Mouse (Mus musculus) gastrocnemius, adult 2 months (tissue): ENCODE results near the gene Bcar3. TPM values are rescaled to one million over a fixed set of nuclear protein-coding genes. Genes with fewer than 3 reads are reported as not detected.

Source experiments
- DNase-seq: peaks from one replicate; pipeline ENCODE4 v3.0.0; 2022
- H3K27ac ChIP-seq: fragments of 200-600 bp; 2 replicates; pipeline ENCODE4 v1.8.1; 2022; ENCODE audit warnings: mild to moderate bottlenecking
- H3K4me3 ChIP-seq: fragments of 200-600 bp; 2 replicates; pipeline ENCODE4 v1.8.1; 2022; ENCODE audit warnings: mild to moderate bottlenecking, moderate library complexity
- CTCF ChIP-seq: fragments of 200-600 bp; IDR thresholded peaks from 2 replicates; pipeline ENCODE4 v1.8.1; 2022; ENCODE audit warnings: antibody characterized with exemption, mild to moderate bottlenecking, moderate library complexity
- intact Hi-C: fragments of 180-260 bp; cut with DNase I; formaldehyde crosslinking; loops from one replicate; pipeline ENCODE4 v1.15.1; 2025
- total RNA-seq, 2 experiments: library from RNA; stranded (reverse); gene quantifications; 2 replicates each; pipeline ENCODE4 v1.2.3; 2021

Gene Bcar3
- total RNA-seq, 2 experiments from 2014 or later: 4.9 to 5.2 TPM

DNA sequence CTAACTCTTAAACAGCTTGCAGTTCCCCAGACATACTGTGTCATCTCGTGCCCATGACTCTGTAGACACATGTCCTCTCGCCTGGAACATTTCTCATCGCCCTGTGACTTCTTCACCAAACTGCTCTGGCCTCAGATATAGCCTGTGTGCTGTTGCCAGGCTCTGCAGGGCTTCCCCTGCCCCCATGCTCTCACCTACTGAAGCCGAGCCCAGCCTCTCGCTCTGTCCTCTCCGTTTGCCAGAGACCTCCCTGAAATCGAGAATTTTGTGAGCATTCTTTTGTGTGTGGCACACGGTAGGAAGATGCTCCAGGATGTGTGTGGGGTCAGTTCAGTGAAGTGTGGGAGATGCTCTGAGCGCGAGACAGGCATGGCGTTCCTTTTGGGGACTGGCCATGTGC is 151.8 kb downstream of the Bcar3 start:
- intact Hi-C loops: no loop called here
- DNase-seq: no peak
- no peak for TF ChIP-seq CTCF
- Histone ChIP-seq H3K4me3 (no peak overlapping the region), H3K27ac (no peak overlapping the region)

DNA sequence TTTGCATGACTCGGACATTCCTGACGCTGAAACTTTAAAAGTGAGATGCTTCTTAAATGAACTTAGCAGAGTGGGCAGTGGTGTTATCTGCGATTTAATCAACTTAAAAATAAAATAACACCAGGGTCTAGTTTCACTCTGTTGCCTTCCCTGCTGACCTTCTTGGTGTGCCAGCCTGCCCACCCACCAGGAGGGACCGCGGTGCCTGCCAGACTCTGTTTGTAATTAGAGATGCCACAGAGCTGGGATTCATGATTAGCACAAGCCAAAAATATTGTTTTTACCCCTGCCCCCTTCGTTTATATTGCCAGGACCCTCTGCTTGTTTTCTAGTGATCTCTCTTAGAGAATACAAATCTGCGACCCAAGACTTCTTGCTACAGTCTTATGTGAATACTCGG is 152.7 kb downstream of the Bcar3 start:
- no peak for TF ChIP-seq CTCF
- Histone ChIP-seq H3K27ac (no peak overlapping the region), H3K4me3 (no peak overlapping the region)
- intact Hi-C loops: no loop called here
- no peak for DNase-seq

DNA sequence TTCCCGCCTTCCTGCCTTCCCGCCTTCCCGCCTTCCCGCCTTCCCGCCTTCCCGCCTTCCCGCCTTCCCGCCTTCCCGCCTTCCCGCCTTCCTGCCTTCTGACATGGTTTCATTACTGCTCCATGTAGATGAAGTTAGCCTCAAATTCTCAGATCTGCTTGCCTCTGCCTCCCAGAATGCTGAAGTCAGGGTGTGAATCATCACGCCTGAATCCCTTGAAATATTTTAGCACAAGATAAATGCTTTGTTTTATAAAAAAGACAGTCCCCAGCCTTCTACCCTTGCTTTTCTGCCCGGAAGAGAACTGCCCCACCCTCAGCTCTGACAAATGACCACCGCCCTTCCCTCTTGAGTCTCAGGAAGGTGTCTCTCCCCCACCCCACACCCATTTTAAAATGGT is 154.3 kb downstream of the Bcar3 start:
- no peak overlapping the region for H3K4me3 ChIP-seq
- TF ChIP-seq CTCF: no peak
- no peak for DNase-seq
- no peak overlapping the region for H3K27ac ChIP-seq
- intact Hi-C loops: no loop called here

DNA sequence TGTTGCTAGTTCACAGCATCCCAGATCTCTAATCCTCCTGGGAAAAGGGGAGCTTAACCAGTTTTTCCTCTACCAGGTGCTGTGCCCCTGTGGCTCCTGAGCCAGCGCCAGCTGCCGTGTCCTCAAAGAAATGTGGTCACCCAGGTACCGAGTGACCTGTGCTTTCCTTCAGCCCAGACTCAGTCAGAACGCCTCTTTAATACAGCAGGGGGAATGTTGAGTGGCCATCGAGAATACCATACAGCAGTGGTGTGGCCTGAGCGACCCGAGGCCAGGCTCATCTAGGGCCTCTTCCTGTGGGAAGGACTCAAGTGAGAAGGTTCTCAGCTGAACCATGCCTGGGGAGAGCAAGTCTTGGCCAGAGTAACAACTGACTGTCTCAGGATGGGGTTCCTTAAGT is 156.1 kb downstream of the Bcar3 start:
- intact Hi-C loops: no loop called here
- Histone ChIP-seq H3K4me3 (no peak overlapping the region), H3K27ac (no peak overlapping the region)
- no peak for DNase-seq
- no peak for TF ChIP-seq CTCF

DNA sequence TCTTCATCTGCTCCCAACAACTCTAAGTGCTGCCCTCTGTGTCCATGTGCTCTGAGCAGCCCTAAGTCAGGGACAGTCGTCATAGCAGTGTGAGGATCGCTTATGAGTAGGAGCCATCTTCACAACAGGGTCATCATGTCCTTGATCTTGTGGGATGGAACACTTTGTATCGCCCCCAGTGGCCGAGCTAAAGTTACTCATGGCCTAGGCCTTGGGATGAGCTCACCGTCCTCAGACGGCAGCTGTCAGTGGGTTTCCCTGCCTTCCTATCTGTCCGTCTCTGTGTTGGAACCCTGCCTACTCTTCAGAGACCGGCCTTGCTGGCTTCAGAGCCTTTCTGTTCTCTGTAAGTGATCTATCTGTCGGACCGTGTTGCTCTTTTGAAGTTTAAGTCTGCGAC is 159.9 kb downstream of the Bcar3 start:
- no peak overlapping the region for H3K27ac ChIP-seq
- no peak for DNase-seq
- TF ChIP-seq CTCF: no peak
- intact Hi-C loops: no loop called here
- H3K4me3 ChIP-seq: no peak overlapping the region

- Histone ChIP-seq H3K27ac (no peak overlapping the region), H3K4me3 (no peak overlapping the region)
- no peak for TF ChIP-seq CTCF
- intact Hi-C loops: no loop called here
- DNase-seq: no peak
Measured at GRCm38 (mm10) chr3:122456156-122456555, 162.2 kb downstream of the Bcar3 start.

DNA sequence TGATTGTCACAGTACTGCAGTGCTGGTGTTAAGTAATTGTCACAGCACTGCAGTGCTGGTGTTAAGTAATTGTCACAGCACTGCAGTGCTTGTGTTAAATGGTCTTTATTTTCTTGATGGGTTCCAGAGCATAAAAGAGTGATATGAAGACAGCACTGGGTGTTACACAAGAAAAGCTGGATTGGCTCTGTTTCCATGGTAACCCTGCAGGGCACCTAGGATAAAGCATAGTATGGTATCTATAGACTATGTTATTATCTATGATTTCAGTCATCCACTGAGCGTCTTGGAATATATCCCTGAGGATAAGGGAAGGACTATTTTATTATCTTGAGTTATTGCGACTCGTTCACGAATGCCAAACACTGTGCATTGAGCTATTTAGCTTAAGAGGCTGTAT is 162.9 kb downstream of the Bcar3 start:
- H3K4me3 ChIP-seq: no peak overlapping the region
- H3K27ac ChIP-seq: no peak overlapping the region
- intact Hi-C loops: no loop called here
- no peak for TF ChIP-seq CTCF
- no peak for DNase-seq

GRCm38 (mm10) chr3:122457723-122458122 is 163.8 kb downstream of the Bcar3 start:
- no peak for DNase-seq
- intact Hi-C loops: no loop called here
- no peak overlapping the region for H3K27ac ChIP-seq

GRCm38 (mm10) chr3:122458743-122459142 is 164.8 kb downstream of the Bcar3 start:
- H3K4me3 ChIP-seq: no peak overlapping the region
- DNase-seq: no peak
- no peak overlapping the region for H3K27ac ChIP-seq
- intact Hi-C loops: no loop called here
- no peak for TF ChIP-seq CTCF

More at GRCm38 (mm10) chr3:122457723-122458122, 163.8 kb downstream of the Bcar3 start:
- TF ChIP-seq CTCF: no peak
- no peak overlapping the region for H3K4me3 ChIP-seq

- Histone ChIP-seq H3K4me3 (peak overlapping the region; percentile 33), H3K27ac (peak overlapping the region; percentile 6; the same call in 1 of the 2 replicates)
- TF ChIP-seq CTCF: no peak
- no peak for DNase-seq
- intact Hi-C loops: loop anchor here (5.0 kb wide), 1 partner anchor 39 kb away; no protein-coding TSS in a partner anchor
Measured at GRCm38 (mm10) chr3:122460848-122461511, 167.0 kb downstream of the Bcar3 start.

DNA sequence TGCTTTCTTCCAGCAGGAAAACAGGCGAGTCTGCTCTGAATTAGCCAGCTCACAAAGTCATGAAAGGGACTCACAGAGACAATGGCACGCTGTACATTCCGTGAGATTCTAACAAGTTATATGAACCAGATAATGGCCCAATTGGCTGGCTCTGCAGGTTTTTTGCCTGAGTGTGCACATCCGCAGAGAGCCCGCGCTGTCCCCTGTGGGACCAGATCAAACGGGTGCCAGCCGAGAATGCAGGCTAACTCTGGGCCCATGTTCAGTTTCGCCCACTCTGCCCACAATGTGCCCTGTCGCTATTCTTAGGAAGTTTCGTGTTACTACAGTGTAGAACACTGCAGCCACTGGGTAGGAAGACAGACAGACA is 167.6 kb downstream of the Bcar3 start:
- DNase-seq: peak; percentile 40
- Histone ChIP-seq H3K27ac (peak overlapping the region; percentile 6; the same call in 1 of the 2 replicates), H3K4me3 (peak overlapping the region; percentile 33)
- intact Hi-C loops: loop anchor here (5.0 kb wide), 1 partner anchor 39 kb away; no protein-coding TSS in a partner anchor
- no peak for TF ChIP-seq CTCF

DNA sequence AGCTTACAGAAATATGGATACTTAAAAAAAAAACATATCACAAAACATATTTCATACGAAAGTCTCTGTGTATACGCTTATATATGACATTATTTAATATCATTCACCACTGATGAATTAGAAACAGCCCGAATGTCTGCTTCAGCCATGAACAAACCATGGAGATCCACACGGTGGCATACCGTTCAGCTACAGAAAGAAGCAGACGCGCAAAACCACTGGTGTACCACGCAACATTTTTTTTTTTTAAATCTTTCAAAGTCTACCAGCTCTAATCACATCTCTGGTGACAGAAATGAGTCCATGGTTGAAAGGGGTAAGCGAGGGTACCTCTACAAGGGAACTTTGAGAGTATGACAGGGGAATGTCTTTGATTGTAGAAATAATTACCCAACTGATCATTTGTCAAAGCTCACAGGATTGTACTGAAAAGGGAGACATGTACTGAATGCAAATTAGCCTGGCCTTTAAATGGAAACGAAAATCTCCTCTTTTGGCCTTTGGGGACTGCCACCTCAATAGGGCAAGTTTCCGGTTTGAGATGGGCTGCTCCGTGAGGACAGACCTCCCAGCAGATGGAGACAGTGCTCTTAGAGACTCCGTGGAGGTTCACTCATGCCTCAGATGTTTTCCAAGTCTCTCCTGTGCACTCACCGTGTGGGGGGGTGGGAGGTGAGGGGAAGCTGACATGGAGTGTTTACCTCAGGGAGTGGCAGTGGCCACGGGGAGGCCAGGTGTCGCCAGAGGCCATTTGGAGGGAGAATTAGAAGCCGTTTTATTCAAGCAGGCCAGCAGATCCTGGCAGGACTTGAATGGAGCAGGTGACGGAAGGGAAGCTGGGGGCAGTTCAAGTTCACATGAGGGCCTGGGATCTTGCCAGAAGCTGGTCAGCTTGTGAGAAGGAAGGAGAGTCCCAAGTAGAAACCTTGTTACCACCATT is 168.3 kb downstream of the Bcar3 start:
- peak; percentile 67 for DNase-seq
- TF ChIP-seq CTCF: peak; percentile 5; the same call in 1 of the 2 replicates
- intact Hi-C loops: loop anchor here (5.0 kb wide), 1 partner anchor 40 kb away; no protein-coding TSS in a partner anchor
- peak overlapping the region; percentile 21 for H3K4me3 ChIP-seq
- peak overlapping the region; percentile 2; the same call in 1 of the 2 replicates for H3K27ac ChIP-seq

- Histone ChIP-seq H3K27ac (no peak overlapping the region), H3K4me3 (no peak overlapping the region)
- intact Hi-C loops: loop anchor here (5.0 kb wide), 1 partner anchor 41 kb away; no protein-coding TSS in a partner anchor
- TF ChIP-seq CTCF: no peak
- DNase-seq: no peak
Measured at GRCm38 (mm10) chr3:122463166-122463565, 169.2 kb downstream of the Bcar3 start.
